Mouse (Mus musculus) erythroblast, embryonic 14.5 days (primary cell): ENCODE measurements around the gene Tent5d. TPM values are rescaled to one million over a fixed set of nuclear protein-coding genes. Genes with fewer than 3 reads are reported as not detected.

Source experiments
- H3K27me3 ChIP-seq: 2 replicates; pipeline ENCODE4 v1.6.1; 2012; ENCODE audit warnings: inconsistent platforms; ENCODE audit not compliant: control insufficient read depth
- H3K36me3 ChIP-seq: 2 replicates; pipeline ENCODE4 v1.6.1; 2012; ENCODE audit warnings: mild to moderate bottlenecking, inconsistent platforms; ENCODE audit not compliant: control insufficient read depth
- H3K4me1 ChIP-seq: 2 replicates; pipeline ENCODE4 v1.6.1; 2012; ENCODE audit warnings: inconsistent platforms; ENCODE audit not compliant: control insufficient read depth
- H3K4me3 ChIP-seq: replicated peaks from 2 replicates; pipeline ENCODE3; 2012; ENCODE audit warnings: moderate library complexity, mild to moderate bottlenecking, inconsistent platforms
- H3K9me3 ChIP-seq: 2 replicates; pipeline ENCODE4 v1.6.1; 2012; ENCODE audit warnings: low read length, inconsistent platforms, mixed read lengths; ENCODE audit not compliant: control insufficient read depth
- GATA1 ChIP-seq: IDR thresholded peaks from 2 replicates; pipeline ENCODE4 v1.6.1; 2012; ENCODE audit warnings: low read length, inconsistent platforms, mixed read lengths
- TAL1 ChIP-seq: IDR thresholded peaks from 3 replicates; pipeline ENCODE4 v1.6.1; 2012; ENCODE audit warnings: low read length, inconsistent platforms, mixed read lengths
- polyA plus RNA-seq: library from polyadenylated mRNA; stranded (reverse); fragments of >175 nt; gene quantifications from 2 replicates; pipeline ENCODE4 v1.2.3, GENCODE M21; 2012

Gene Tent5d
- not detected in 2 replicates for polyA plus RNA-seq

DNA sequence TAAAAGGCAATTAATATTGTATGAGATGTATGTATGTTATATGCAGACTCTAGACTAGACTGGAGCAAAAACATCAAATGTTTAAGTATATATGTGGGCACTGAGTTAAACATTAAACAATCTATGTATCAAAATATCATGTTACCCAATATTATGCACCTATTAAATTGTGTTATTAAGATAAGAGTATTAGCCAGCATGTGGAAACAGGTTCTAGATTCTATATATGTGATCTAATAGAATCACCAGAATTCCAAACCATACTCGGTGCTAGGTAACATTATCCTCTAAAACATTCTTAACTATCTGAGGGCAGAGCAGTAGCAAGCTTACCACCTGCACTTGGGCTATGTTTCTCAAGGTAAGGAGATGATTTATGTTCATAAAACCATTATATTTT is at the start of gene Tent5d:
Gene Tent5d, plus strand, starts transcription at position 301 of the 400 bp plus-strand sequence.
- TF ChIP-seq GATA1 (no peak), TAL1 (no peak)
- no peak within 1 kb of the TSS for H3K4me3 ChIP-seq
- no peaks in the 10 kb centered on the region for H3K27me3 ChIP-seq
- no peaks in the 10 kb centered on the region for H3K9me3 ChIP-seq
- peaks cover 11% of the 10 kb centered on the region for H3K4me1 ChIP-seq
- peaks cover 6% of the 10 kb centered on the region for H3K36me3 ChIP-seq

- TF ChIP-seq GATA1: no peak
- TF ChIP-seq TAL1: no peak
- no peak overlapping the region for H3K4me3 ChIP-seq
- H3K27me3 ChIP-seq: no peaks in the 10 kb centered on the region
Observed at GRCm38 (mm10) chrX:107767896-107768295, 24.5 kb upstream of the Tent5d start.

DNA sequence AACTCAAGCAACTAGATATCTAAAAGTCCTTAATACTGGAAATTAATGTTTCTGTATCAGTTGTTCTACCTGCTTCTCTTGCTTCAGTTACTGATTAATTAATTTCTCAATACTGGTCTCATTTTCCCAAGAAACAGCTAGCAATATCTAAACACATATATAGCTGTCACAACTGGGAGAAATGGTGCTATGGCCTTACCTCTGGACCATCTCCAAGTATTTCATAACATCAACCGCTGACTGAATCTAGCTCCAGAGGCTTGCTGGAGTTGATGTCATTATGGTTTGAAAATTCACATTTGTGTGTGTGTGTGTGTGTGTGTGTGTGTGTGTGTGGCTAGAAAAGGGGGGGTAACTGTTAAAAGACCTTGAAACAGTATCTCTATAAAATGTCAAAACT is 2.3 kb upstream of the Tent5d start:
- Histone ChIP-seq H3K4me1 (peaks cover 4% of the 10 kb centered on the region), H3K27me3 (no peaks in the 10 kb centered on the region), H3K4me3 (no peak overlapping the region), H3K36me3 (peaks cover 8% of the 10 kb centered on the region), H3K9me3 (no peaks in the 10 kb centered on the region)
- no peak for TF ChIP-seq TAL1
- TF ChIP-seq GATA1: no peak

More at GRCm38 (mm10) chrX:107767896-107768295, 24.5 kb upstream of the Tent5d start:
- no peaks in the 10 kb centered on the region for H3K9me3 ChIP-seq
- H3K4me1 ChIP-seq: no peaks in the 10 kb centered on the region
- no peaks in the 10 kb centered on the region for H3K36me3 ChIP-seq

DNA sequence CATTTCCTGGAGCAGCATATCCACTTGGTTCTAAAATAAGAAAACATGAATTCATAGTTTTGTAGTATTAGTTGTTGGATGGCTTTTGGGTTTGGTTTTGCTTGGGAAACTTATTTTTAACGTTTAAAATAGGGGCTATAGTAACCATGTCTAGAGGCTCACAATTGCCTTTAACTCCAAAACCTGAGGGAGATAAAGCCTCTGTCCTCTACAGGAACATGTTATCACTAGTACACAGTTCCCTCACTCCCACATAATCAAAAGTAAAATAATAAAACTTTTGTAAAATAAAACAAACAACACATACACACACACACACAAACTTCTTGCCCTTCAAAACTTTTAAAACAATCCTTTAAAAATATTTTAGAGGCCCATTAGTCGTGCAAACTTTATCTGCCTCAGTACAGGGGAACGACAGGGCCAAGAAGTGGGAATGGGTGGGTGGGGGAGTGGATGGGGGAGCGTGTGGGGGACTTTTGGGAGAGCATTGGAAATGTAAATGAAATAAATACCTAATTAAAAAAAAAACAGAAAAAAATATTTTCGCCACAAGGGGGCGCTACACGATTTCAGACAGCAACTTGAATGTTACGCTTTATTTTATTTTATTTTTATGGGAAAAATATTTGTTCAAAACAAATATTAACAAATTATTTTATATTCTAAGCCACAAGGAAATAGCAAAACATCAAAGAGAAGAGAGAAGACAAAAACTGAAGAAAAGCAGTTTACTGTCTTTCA is 1.5 kb upstream of the Tent5d start:
- Histone ChIP-seq H3K4me1 (peaks cover 8% of the 10 kb centered on the region), H3K27me3 (no peaks in the 10 kb centered on the region), H3K4me3 (no peak overlapping the region), H3K36me3 (peaks cover 8% of the 10 kb centered on the region), H3K9me3 (no peaks in the 10 kb centered on the region)
- TF ChIP-seq GATA1 (no peak), TAL1 (no peak)

DNA sequence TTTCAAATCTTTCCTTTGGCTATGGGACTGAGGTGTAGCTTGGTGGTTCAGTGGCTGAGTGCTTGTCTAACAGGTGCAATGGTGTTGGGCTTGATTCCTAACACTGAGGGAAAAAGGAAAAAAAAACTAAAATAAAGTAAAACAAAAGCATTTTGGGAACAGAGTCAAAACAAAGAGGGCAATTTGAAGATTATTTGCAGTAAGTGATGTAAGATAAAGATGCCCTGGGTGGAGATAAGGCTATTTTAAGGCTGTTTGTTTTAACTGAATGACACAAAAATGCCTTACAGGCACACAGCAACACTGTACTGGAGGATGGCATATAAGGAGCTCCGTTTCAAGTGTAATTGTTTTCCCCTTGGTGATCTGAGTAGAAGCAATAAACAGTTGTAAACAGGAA is 3.4 kb downstream of the Tent5d start:
- no peak for TF ChIP-seq TAL1
- Histone ChIP-seq H3K4me1 (peaks cover 14% of the 10 kb centered on the region), H3K9me3 (no peaks in the 10 kb centered on the region), H3K27me3 (no peaks in the 10 kb centered on the region), H3K4me3 (no peak overlapping the region), H3K36me3 (peaks cover 6% of the 10 kb centered on the region)

GRCm38 (mm10) chrX:107796919-107797318 is 4.5 kb downstream of the Tent5d start:
- no peaks in the 10 kb centered on the region for H3K9me3 ChIP-seq
- peaks cover 4% of the 10 kb centered on the region for H3K36me3 ChIP-seq
- TF ChIP-seq TAL1 (no peak), GATA1 (no peak)
- no peaks in the 10 kb centered on the region for H3K27me3 ChIP-seq
- H3K4me3 ChIP-seq: no peak overlapping the region
- peaks cover 10% of the 10 kb centered on the region for H3K4me1 ChIP-seq

- Histone ChIP-seq H3K4me3 (no peak overlapping the region), H3K4me1 (peaks cover 9% of the 10 kb centered on the region), H3K9me3 (no peaks in the 10 kb centered on the region), H3K36me3 (no peaks in the 10 kb centered on the region), H3K27me3 (no peaks in the 10 kb centered on the region)
- TF ChIP-seq GATA1 (no peak), TAL1 (no peak)
Observed at GRCm38 (mm10) chrX:107812120-107812519, 19.7 kb downstream of the Tent5d start.

DNA sequence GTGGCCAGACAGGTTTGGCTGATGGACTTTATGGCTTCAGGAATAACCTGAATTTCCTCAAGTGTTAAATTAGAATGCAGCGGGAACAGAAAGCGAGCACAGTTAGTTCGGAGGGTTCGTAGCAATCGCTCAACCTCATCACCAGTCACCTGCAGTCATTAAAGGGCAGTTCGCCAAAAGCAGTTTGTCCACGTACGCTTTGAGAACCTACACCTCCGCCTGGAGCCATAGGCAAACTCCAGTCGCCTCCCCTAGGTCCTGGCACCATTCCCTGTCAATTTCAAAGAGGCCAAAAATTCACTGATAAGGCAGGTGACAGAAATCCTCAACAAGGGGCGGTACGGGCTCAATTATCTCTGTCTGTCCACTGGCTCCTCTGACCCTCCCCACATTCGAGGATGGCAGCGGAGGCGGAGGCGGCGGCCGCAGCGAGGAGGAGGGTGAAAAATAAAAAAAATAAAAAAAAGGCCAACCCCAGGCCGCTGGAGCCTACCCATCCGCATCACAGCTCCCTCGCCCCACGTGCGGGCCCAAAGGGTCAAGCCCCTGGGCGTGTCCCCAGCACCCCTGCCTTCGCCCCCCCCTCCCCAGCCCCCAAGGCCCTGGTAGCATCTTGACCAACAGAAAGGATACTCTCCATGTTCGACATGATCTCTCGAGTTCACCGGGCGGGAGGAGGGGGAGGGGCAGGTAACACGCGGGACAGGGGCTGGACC is 23.3 kb downstream of the Tent5d start:
- peaks cover 9% of the 10 kb centered on the region for H3K4me1 ChIP-seq
- TF ChIP-seq GATA1 (no peak), TAL1 (no peak)
- H3K36me3 ChIP-seq: no peaks in the 10 kb centered on the region
- no peaks in the 10 kb centered on the region for H3K27me3 ChIP-seq
- H3K9me3 ChIP-seq: no peaks in the 10 kb centered on the region
- H3K4me3 ChIP-seq: peak overlapping the region; percentile 79

- H3K9me3 ChIP-seq: no peaks in the 10 kb centered on the region
Observed at GRCm38 (mm10) chrX:107816218-107816554, 23.8 kb downstream of the Tent5d start, which contains the start of gene 2610002M06Rik. TSS of gene 2610002M06Rik (minus strand) at chrX:107816334.

More at GRCm38 (mm10) chrX:107816218-107816554, 23.8 kb downstream of the Tent5d start, which contains the start of gene 2610002M06Rik:
- peaks cover 9% of the 10 kb centered on the region for H3K4me1 ChIP-seq
- no peaks in the 10 kb centered on the region for H3K36me3 ChIP-seq
- no peak for TF ChIP-seq GATA1
- no peak for TF ChIP-seq TAL1
- H3K4me3 ChIP-seq: peak within 1 kb of the TSS; percentile 79
- H3K27me3 ChIP-seq: no peaks in the 10 kb centered on the region
